Mouse (Mus musculus): Measurements from ENCODE around the gene Isoc2a. TPM values are rescaled to one million over a fixed set of nuclear protein-coding genes. Genes with fewer than 3 reads are reported as not detected.
"Not testable (repeated sequence)": the region's sequence is repeated elsewhere in the genome, so short reads cannot be mapped to it uniquely, and the experiment has no call there.

The Isoc2a gene
- total RNA-seq, 2 experiments from 2014 or later, result 10.3 to 13.5 TPM

DNA sequence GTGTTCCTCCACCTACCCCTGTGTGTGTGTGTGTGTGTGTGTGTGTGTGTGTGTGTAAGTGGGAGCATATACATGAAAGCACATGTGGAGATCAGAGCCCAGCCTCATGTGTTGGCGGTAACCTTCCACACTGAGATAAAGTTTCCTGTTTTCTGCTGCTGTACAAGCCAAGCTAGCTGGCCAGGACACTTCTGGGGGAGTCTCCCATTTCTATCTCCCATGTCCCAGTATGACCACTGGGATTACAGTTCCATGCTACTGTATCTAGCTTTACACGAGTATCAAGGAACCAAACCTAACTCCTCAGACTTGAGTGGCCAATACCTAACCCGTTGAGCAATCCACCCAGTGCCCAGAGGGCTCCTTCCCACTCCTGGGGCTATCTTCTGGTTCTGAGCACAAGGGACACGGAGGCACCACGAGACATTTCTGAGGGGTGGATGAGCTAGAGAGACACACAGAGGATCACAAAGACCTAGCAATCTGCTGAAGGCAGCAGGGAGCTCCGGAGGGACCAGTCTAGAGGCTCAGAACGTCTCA, 13.3 kb upstream of the Isoc2a start:
- intact Hi-C loops (cut with DNase I), result loop anchor here (2.0 to 5.0 kb wide), 2 partner anchors 19 to 59 kb away; partner anchors contain the start of genes Nat14 and Shisa7
- no peak for DNase-seq (ENCODE audit: low spot score in 2 of 2)

DNA sequence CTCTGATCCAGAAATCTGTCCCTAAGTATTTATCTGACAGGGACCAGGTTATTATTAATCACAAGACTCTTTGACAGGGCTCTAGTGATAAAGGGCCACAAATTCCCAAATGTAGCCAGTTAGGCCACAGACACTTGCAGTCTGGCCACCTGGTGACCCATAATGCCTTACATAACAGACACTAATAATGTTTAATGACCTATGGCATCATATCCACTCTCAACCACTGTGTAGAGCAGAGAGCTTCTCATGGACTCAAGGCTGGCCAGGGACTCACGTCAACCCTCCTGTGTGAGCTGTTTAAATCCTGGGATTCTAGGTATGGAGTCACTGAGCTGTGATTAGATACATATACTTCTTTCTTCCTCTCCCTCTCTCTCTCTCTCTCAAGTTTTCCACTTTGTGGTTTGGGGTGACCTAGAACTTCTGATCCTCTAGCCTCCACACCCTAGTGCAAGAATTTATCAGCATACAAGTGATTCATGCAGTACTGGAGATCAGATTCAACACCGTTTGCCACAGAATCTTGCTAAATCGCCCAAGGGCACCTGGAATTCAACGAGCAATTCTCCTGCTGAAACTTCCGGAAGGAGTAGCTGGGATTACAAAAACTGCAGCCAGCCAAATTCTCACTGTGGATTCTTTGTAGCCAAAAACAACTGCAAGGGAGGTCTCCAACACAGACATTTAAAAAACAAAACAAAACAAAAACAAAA, 12.7 kb upstream of the Isoc2a start:
- intact Hi-C loops (cut with DNase I), result loop anchor here (2.0 to 5.0 kb wide), 2 partner anchors 19 to 58 kb away; partner anchors contain the start of genes Nat14 and Shisa7
- no peak for DNase-seq (ENCODE audit: low spot score in 2 of 2)

DNA sequence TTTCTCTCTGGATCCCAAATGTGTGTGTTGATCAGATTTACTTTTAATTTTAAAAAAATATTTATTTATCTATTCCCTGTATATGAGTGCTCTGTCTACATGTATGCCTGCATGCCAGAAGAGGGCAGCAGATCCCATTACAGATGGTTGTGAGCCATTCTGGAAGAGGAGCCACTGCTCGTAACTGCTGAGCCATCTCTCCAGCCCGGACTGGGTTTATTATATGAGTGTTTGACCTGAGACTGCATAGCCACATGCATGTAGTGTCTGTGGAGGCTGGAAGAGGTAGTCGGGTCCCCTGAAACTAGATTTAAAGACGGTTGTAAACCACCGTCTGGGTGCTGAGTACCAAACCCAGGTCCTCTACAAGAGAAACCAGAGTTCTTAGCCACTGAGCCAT, 11.9 kb upstream of the Isoc2a start:
- DNase-seq (ENCODE audit: low spot score in 2 of 2), result no peak
- intact Hi-C loops (cut with DNase I), result loop anchor here (2.0 kb wide), 1 partner anchor 20 kb away; the partner anchor contains the start of gene Shisa7

GRCm38 (mm10) chr7:4865579-4866493, 11.1 kb upstream of the Isoc2a start:
- peak; percentile 94 to 96 for DNase-seq (ENCODE audit: low spot score in 2 of 2)
- intact Hi-C loops (cut with DNase I), result loop anchor here (2.0 kb wide), 1 partner anchor 21 kb away; the partner anchor contains the start of gene Shisa7

GRCm38 (mm10) chr7:4866631-4867180, 10.2 kb upstream of the Isoc2a start:
- DNase-seq (ENCODE audit: low spot score in 2 of 2), result no peak
- intact Hi-C loops (cut with DNase I), result no loop called here

DNA sequence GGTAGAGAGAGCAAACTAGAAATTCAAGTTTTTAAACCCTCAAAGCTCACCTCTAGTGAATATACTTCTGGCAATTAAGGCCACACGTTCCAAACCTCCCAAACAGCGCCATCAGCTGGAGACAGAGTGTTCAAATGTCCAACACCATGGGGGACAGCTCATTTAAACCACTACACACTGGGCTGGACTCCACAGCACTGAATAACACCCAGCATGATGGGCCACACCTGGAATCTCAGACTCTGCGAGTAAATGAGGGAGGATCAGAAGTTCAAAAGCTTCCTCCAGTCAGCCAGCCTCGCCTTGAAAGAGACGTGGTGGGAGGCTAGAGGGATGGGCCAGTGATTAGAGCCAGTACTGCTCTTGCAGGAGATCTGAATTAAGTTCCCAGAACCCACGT, 6.8 kb upstream of the Isoc2a start, which contains the start of gene Isoc2b:
Gene Isoc2b (minus strand): TSS at position 126 of the 400 bp plus-strand sequence.
- DNase-seq (ENCODE audit: low spot score in 2 of 2), result no peak
- intact Hi-C loops (cut with DNase I), result no loop called here

DNA sequence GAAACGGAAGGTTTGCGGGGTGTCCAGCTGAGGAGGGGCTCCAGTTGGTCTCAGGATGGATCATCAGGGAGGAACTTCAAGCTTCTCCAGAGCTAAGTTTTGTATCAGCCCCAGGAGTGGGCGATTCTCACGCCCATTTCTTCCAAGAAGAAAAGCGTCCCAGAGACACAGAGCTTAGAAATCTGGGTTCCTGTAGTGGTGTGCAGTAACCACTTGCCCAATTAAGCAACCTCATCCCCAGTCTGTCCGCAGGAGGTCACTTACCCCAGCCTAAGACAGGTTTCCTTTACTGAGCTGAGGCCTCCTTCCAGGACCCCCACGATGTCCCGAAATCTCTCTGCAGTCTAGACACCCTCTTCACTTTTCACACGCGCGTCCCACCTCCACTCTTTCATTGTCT, 273 bp downstream of the Isoc2a start:
- intact Hi-C loops (cut with DNase I), result no loop called here
- no peak for DNase-seq (ENCODE audit: low spot score in 2 of 2)

DNA sequence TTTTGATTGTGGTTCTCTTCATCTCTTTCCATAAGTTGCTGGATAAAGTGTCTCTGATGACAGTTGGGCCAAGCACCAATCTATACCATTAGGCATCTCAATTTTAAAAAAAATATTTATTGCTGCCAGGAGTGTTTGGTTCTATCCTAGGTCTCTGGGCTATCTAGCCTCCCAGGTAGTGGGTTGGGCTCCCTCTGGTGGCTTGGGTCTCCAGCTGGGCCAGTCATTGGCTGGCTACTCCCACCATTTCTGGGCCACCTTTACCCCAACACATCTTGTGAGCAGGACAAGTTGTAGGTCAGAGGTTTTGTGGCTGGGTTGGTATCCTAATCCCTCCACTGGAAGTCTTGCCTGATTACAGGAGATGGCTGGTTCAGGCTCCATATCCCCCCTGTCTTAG, 1.2 kb downstream of the Isoc2a start:
- intact Hi-C loops (cut with DNase I), result no loop called here
- no peak for DNase-seq (ENCODE audit: low spot score in 2 of 2)

- intact Hi-C loops (cut with DNase I); DNase-seq (ENCODE audit: low spot score in 2 of 2): not testable (repeated sequence)
Measured at GRCm38 (mm10) chr7:4879036-4879435, 2.1 kb downstream of the Isoc2a start.

GRCm38 (mm10) chr7:4886680-4887079, 9.7 kb downstream of the Isoc2a start:
- intact Hi-C loops (cut with DNase I), result no loop called here
- no peak for DNase-seq (ENCODE audit: low spot score in 2 of 2)

- DNase-seq (ENCODE audit: low spot score in 2 of 2), result no peak
- intact Hi-C loops (cut with DNase I), result no loop called here
Measured at GRCm38 (mm10) chr7:4895186-4895585, 18.2 kb downstream of the Isoc2a start.

GRCm38 (mm10) chr7:4898851-4899648, 22.1 kb downstream of the Isoc2a start:
- intact Hi-C loops (cut with DNase I), result no loop called here
- no peak for DNase-seq (ENCODE audit: low spot score in 2 of 2)

GRCm38 (mm10) chr7:4899649-4900522, 22.9 kb downstream of the Isoc2a start:
- no peak for DNase-seq (ENCODE audit: low spot score in 2 of 2)
- intact Hi-C loops (cut with DNase I), result loop anchor here (5.0 kb wide), 1 partner anchor 58 kb away; the partner anchor contains the start of gene Shisa7

GRCm38 (mm10) chr7:4900523-4900851, 23.5 kb downstream of the Isoc2a start:
- intact Hi-C loops (cut with DNase I), result loop anchor here (5.0 kb wide), 1 partner anchor 58 kb away; the partner anchor contains the start of gene Shisa7
- no peak for DNase-seq (ENCODE audit: low spot score in 2 of 2)

DNA sequence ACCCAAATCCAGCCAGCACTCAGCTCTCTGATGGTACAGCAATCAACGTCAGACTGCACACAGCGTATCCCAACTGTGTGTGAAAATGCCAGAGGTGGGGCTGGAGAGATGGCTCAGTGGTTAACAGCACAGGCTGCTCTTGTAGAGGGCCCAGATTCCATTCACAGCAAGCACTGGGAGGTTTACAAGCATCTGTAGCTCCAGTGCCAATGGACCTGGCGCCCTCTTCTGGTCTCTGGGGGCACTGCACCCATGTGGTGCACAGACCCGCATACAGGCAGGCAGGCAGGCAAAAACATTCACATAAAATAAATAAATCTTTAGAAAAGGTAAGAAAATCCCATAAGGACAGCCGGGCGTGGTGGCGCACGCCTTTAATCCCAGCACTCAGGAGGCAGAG, 24.2 kb downstream of the Isoc2a start:
- intact Hi-C loops (cut with DNase I), result loop anchor here (5.0 kb wide), 1 partner anchor 59 kb away; the partner anchor contains the start of gene Shisa7
- DNase-seq (ENCODE audit: low spot score in 2 of 2), result no peak

DNA sequence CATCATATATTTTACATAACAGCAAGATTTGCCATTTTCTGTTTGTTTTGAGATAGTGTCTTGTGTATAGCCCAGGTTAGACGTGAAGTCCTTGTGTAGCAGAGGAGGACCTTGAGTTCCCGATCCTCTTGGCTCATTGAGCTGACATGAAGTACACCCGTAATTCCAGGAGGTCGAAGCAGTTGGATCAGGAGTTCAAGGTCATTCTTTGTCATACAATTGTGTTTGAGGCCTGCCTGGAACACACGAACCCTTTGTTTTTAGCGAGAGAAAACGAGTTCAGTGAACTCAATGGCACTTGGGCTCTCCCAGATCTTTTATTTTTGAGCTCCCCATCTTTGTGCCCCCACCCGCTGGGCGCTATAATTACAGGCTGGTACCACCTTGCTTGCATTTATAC, 25.5 kb downstream of the Isoc2a start:
- intact Hi-C loops (cut with DNase I), result loop anchor here (5.0 kb wide), 1 partner anchor 60 kb away; the partner anchor contains the start of gene Shisa7
- DNase-seq (ENCODE audit: low spot score in 2 of 2), result no peak

- intact Hi-C loops (cut with DNase I), result no loop called here
- DNase-seq (ENCODE audit: low spot score in 2 of 2), result no peak
Measured at GRCm38 (mm10) chr7:4906466-4906950, 29.6 kb downstream of the Isoc2a start, which contains the start of gene Gm36210. TSS of gene Gm36210 (minus strand) at chr7:4906516.

- intact Hi-C loops (cut with DNase I), result no loop called here
- no peak for DNase-seq (ENCODE audit: low spot score in 2 of 2)
Measured at GRCm38 (mm10) chr7:4911561-4911960, 34.6 kb downstream of the Isoc2a start.

Data from left cerebral cortex, postnatal 36 days (tissue).